Comparison of ENCODE assay signal across 8 mouse cellular contexts in the genomic region with DNA sequence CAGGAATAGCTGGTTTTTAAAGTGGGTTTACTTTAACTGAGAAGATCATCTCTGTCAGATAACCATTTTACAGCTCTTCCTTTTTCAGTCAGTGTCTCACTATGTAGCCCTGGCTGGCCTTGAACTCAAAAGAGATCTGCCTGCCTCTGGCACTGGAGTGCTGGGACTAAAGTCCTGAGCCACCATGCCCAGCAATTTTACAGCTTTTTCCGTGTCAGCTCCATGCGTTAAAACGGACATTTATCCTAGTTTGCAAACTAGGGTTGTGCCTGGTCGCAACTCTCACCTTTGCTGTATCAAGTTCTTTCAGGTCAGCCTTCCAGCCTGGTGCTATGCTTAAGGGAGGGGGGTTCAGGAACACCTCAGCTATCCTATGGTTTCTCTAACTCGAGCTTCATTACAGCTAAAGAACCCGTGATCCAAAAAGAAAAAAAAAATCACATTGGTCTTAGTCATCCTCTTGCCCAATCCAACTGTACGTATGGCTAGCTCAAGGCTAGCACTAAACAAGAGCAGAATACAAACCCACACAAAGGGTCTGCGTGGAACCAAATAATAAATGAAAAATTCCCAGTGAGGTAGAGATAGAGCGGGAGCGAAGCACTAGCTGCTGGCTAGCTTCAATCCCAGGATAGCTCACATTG. TPM values are rescaled to one million over a fixed set of nuclear protein-coding genes. Genes with fewer than 3 reads are reported as not detected.
DNase-seq lines count a peak whose midpoint lies in the region; ATAC-seq lines count a peak whose summit lies in the region.

No protein-coding gene starts in this region.

- DNase-seq in neural tube, embryonic 11.5 days (ENCODE audit: low spot score): no peak
- DNase-seq in neural tube, embryonic 10.5 days (ENCODE audit: extremely low spot score, low spot score): no peak
- DNase-seq in gastrocnemius, adult 8-10 months (ENCODE audit: low spot score in 2 of 2): no peak
- DNase-seq in layer of hippocampus, postnatal 36 days: no peak
- no peak for DNase-seq in cerebellum, adult 11 months

- H3K27me3 ChIP-seq in neural tube, embryonic 11.5 days (ENCODE audit: control insufficient read depth, insufficient read depth, low read length): no peaks in the 10 kb centered on the region
- H3K27me3 ChIP-seq in limb, embryonic 15.5 days: 0 out of 2 replicates have a peak, but pooled peaks cover 3% of the 10 kb centered on the region
- H3K27me3 ChIP-seq in stomach, embryonic 15.5 days (replicated peaks): no peaks in the 10 kb centered on the region

- peak overlapping the region; percentile 51 for H3K4me2 ChIP-seq in neural tube, embryonic 11.5 days (ENCODE audit: low read depth)
- H3K4me2 ChIP-seq in limb, embryonic 15.5 days: peak overlapping the region; percentile 49
- H3K4me2 ChIP-seq in stomach, embryonic 15.5 days: peak overlapping the region; percentile 50

- H3K27ac ChIP-seq in neural tube, embryonic 11.5 days (ENCODE audit: low read depth, low read length): no peak overlapping the region
- no peak overlapping the region for H3K27ac ChIP-seq in limb, embryonic 15.5 days
- H3K27ac ChIP-seq in stomach, embryonic 15.5 days: peak overlapping the region; percentile 79

- no peaks in the 10 kb centered on the region for H3K36me3 ChIP-seq in neural tube, embryonic 11.5 days (ENCODE audit: control insufficient read depth, insufficient read depth, low read length)
- no peaks in the 10 kb centered on the region for H3K36me3 ChIP-seq in limb, embryonic 15.5 days
- no peaks in the 10 kb centered on the region for H3K36me3 ChIP-seq in stomach, embryonic 15.5 days

- peak overlapping the region; percentile 45 for H3K4me3 ChIP-seq in neural tube, embryonic 11.5 days (ENCODE audit: low read depth, low read length)
- H3K4me3 ChIP-seq in limb, embryonic 15.5 days: peak overlapping the region; percentile 53
- peak overlapping the region; percentile 55 for H3K4me3 ChIP-seq in stomach, embryonic 15.5 days (replicated peaks)

- H3K9ac ChIP-seq in neural tube, embryonic 11.5 days (ENCODE audit: low read length): peak overlapping the region; percentile 49
- peak overlapping the region; percentile 47; the same call in 1 of the 2 replicates for H3K9ac ChIP-seq in limb, embryonic 15.5 days
- no peak overlapping the region; the same call in 1 of the 2 replicates for H3K9ac ChIP-seq in stomach, embryonic 15.5 days

- H3K9me3 ChIP-seq in neural tube, embryonic 11.5 days (ENCODE audit: control insufficient read depth, low read length): no peaks in the 10 kb centered on the region
- H3K9me3 ChIP-seq in limb, embryonic 15.5 days: no peaks in the 10 kb centered on the region
- no peaks in the 10 kb centered on the region for H3K9me3 ChIP-seq in stomach, embryonic 15.5 days

- 29% methylated on average over 10 of the region's 10 CpGs for WGBS in neural tube, embryonic 11.5 days
- 22% methylated on average over 10 of the region's 10 CpGs for WGBS in limb, embryonic 15.5 days
- WGBS in stomach, embryonic 15.5 days: 25% methylated on average over 10 of the region's 10 CpGs

- ATAC-seq in neural tube, embryonic 11.5 days (ENCODE audit: insufficient read depth, low FRiP score, low TSS enrichment): no peak
- ATAC-seq in erythroblast, adult 5-6 weeks (replicated peaks; ENCODE audit: low FRiP score, poor library complexity, severe bottlenecking): peak; percentile 15
- no peak for ATAC-seq in limb, embryonic 15.5 days (ENCODE audit: insufficient number of reproducible peaks, low FRiP score, low TSS enrichment, low read depth)
- ATAC-seq in stomach, embryonic 15.5 days (ENCODE audit: insufficient read depth, low FRiP score, low read depth): no peak

- H3K4me1 ChIP-seq in neural tube, embryonic 11.5 days (ENCODE audit: control insufficient read depth, insufficient read depth, low read length): no peaks in the 10 kb centered on the region
- H3K4me1 ChIP-seq in limb, embryonic 15.5 days: peaks cover 2% of the 10 kb centered on the region; the same call in 1 of the 2 replicates
- H3K4me1 ChIP-seq in stomach, embryonic 15.5 days: no peaks in the 10 kb centered on the region

RNA-seq across cellular contexts. Expression of a gene that starts 0.9 kb away (rescaled TPM):
- 2.6 and 3.5 TPM in 2 replicates for polyA plus RNA-seq in neural tube, embryonic 11.5 days (2014; fragmentation: Nextera tagmentation; extraction: Ambion mirVana)
- 2.1 and 3.3 TPM in 2 replicates for total RNA-seq in erythroblast, adult 5-6 weeks (2015; ENCODE audit: low replicate concordance)
- 2.2 and 4.0 TPM in 2 replicates for total RNA-seq in erythroblast, adult 5-6 weeks (2017; ENCODE audit: low replicate concordance)
- 4.2 and 4.6 TPM in 2 replicates for polyA plus RNA-seq in limb, embryonic 15.5 days (2015; fragmentation: Nextera tagmentation; extraction: Ambion mirVana)
- polyA plus RNA-seq in stomach, embryonic 15.5 days (2015; fragmentation: Nextera tagmentation; extraction: Ambion mirVana): 6.1 and 7.7 TPM in 2 replicates
- 1 to 10 TPM; 2.0 to 2.6 (median 2.3) TPM for total RNA-seq in gastrocnemius, adult 8-10 months (2022)
- 1 to 10 TPM; 7.4 to 8.9 TPM for total RNA-seq in layer of hippocampus, postnatal 36 days (2021)

RNA-seq across cellular contexts. Expression of a gene that starts 0.9 kb away (rescaled TPM):
- polyA plus RNA-seq in neural tube, embryonic 11.5 days (2014; fragmentation: Nextera tagmentation; extraction: Ambion mirVana): 163 and 179 TPM in 2 replicates
- 36.5 and 47.0 TPM in 2 replicates for total RNA-seq in erythroblast, adult 5-6 weeks (2015; ENCODE audit: low replicate concordance)
- 76.8 and 92.0 TPM in 2 replicates for total RNA-seq in erythroblast, adult 5-6 weeks (2017; ENCODE audit: low replicate concordance)
- polyA plus RNA-seq in limb, embryonic 15.5 days (2015; fragmentation: Nextera tagmentation; extraction: Ambion mirVana): 140 and 151 TPM in 2 replicates
- polyA plus RNA-seq in stomach, embryonic 15.5 days (2015; fragmentation: Nextera tagmentation; extraction: Ambion mirVana): 136 and 138 TPM in 2 replicates
- 10 to 100 TPM; 46.0 to 54.3 (median 50.3) TPM for total RNA-seq in gastrocnemius, adult 8-10 months (2022)
- total RNA-seq in layer of hippocampus, postnatal 36 days (2021): 100 to 1,000 TPM; 148 to 160 TPM

RNA-seq across cellular contexts. Expression of a gene that starts 14.6 kb away (rescaled TPM):
- 300 and 324 TPM in 2 replicates for polyA plus RNA-seq in neural tube, embryonic 11.5 days (2014; fragmentation: Nextera tagmentation; extraction: Ambion mirVana)
- total RNA-seq in erythroblast, adult 5-6 weeks (2015; ENCODE audit: low replicate concordance): 266 and 403 TPM in 2 replicates
- total RNA-seq in erythroblast, adult 5-6 weeks (2017; ENCODE audit: low replicate concordance): 548 and 594 TPM in 2 replicates
- polyA plus RNA-seq in limb, embryonic 15.5 days (2015; fragmentation: Nextera tagmentation; extraction: Ambion mirVana): 338 and 416 TPM in 2 replicates
- polyA plus RNA-seq in stomach, embryonic 15.5 days (2015; fragmentation: Nextera tagmentation; extraction: Ambion mirVana): 379 and 399 TPM in 2 replicates
- total RNA-seq in gastrocnemius, adult 8-10 months (2022): 100 to 1,000 TPM in 3 of 4 experiments, 10 to 100 TPM in 1; 80.7 to 125 (median 107) TPM
- total RNA-seq in layer of hippocampus, postnatal 36 days (2021): 100 to 1,000 TPM; 147 TPM

RNA-seq across cellular contexts. Expression of a gene that starts 16.7 kb away (rescaled TPM):
- 0.88 and 1.9 TPM in 2 replicates for polyA plus RNA-seq in neural tube, embryonic 11.5 days (2014; fragmentation: Nextera tagmentation; extraction: Ambion mirVana)
- 11.9 and 14.2 TPM in 2 replicates for total RNA-seq in erythroblast, adult 5-6 weeks (2015; ENCODE audit: low replicate concordance)
- 4.6 and 16.4 TPM in 2 replicates for total RNA-seq in erythroblast, adult 5-6 weeks (2017; ENCODE audit: low replicate concordance)
- 1.4 and 3.4 TPM in 2 replicates for polyA plus RNA-seq in limb, embryonic 15.5 days (2015; fragmentation: Nextera tagmentation; extraction: Ambion mirVana)
- polyA plus RNA-seq in stomach, embryonic 15.5 days (2015; fragmentation: Nextera tagmentation; extraction: Ambion mirVana): 2.4 and 3.3 TPM in 2 replicates
- under 1 TPM in 2 of 4 experiments, not detected in 2; 0.22 to 0.27 TPM for total RNA-seq in gastrocnemius, adult 8-10 months (2022)
- total RNA-seq in layer of hippocampus, postnatal 36 days (2021): under 1 TPM; 0.63 to 0.65 TPM

RNA-seq across cellular contexts. Expression of a gene that starts 58.4 kb away (rescaled TPM):
- polyA plus RNA-seq in neural tube, embryonic 11.5 days (2014; fragmentation: Nextera tagmentation; extraction: Ambion mirVana): 66.5 and 67.0 TPM in 2 replicates
- total RNA-seq in erythroblast, adult 5-6 weeks (2015; ENCODE audit: low replicate concordance): 13.6 and 29.4 TPM in 2 replicates
- total RNA-seq in erythroblast, adult 5-6 weeks (2017; ENCODE audit: low replicate concordance): 10.9 and 15.2 TPM in 2 replicates
- 64.1 and 67.9 TPM in 2 replicates for polyA plus RNA-seq in limb, embryonic 15.5 days (2015; fragmentation: Nextera tagmentation; extraction: Ambion mirVana)
- polyA plus RNA-seq in stomach, embryonic 15.5 days (2015; fragmentation: Nextera tagmentation; extraction: Ambion mirVana): 90.9 and 105 TPM in 2 replicates
- total RNA-seq in gastrocnemius, adult 8-10 months (2022): 10 to 100 TPM in 1 of 4 experiments, 1 to 10 TPM in 3; 7.9 to 12.2 (median 9.1) TPM
- 10 to 100 TPM; 19.3 to 19.7 TPM for total RNA-seq in layer of hippocampus, postnatal 36 days (2021)
